Mouse (Mus musculus) spleen, postnatal 36 days (tissue): ENCODE data around the gene Gas2l3.

Experiments
- DNase-seq, 2 experiments: peaks; one replicate each; pipeline ENCODE4 v3.0.0; 2022; ENCODE audit warnings: low spot score in 2 of 2, mixed read lengths in 1 of 2

The Gas2l3 gene

DNA sequence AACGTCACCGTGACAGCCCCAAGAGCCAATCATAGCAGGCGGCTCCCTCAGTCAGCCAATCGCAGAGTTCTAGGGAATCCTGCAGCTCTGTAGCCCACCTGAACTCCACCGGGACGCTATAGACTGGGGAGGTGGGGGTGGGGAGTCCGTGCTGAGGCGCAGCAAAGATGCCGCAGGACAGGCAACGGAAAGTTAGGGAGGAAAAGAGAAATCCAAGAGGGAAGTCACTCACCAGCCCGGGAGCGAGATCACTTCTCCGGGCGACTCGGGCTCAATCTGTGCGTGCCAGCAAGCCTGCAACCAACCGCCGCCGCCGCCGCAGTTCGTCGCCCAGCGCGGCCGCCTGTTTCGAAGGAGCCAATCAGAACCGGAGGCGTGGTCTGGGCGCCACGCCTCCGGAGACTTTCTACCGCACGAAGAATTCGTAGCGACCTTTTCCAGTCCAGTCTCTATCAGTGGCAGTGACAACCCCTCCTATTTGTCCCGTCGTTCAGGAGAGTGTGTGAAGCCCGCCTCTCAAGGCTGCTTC lies at the start of gene Gas2l3:
Gas2l3 (minus strand) TSS at position 345 of the 529 bp plus-strand sequence.
- peak; percentile 78 to 80 for DNase-seq

DNA sequence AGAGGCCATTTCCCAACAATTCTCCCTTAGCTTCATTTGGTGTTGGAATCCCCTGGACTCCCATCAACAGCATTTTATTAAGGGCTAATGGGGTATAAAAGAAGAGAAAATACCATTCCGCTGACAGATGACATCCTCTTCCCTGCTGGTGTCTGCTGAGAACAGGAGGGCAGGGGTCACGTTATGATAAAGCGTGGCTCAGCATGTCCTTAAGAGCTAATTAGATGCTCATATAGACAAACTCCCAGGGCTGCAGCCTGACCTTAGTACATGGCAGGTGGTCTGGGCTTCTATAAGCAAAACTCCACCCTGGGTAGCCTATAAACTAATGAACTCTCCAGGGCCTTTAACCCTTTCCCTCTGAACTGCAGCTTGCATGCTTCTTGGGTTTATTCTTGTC lies 47.6 kb upstream of the Gas2l3 start:
- no peak for DNase-seq

DNA sequence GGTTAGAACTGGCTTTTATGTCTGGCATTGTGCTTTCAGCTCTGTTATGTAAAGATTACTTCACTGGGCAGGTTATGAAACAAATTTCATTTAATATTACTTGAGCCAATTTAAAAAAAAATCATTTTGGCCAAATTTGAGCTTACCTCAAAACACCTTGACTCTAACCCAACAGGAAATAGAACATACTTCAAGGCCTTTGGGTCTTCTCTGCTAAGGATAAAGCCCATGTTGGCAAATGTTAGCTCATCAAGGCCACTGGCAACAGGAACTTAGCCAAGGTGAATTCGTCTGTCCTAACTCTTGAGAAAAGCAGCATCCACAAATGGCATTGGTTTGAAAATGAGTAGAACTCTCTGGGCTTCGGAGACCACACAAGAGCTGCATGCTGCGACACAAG lies 46.5 kb upstream of the Gas2l3 start:
- DNase-seq = no peak

DNA sequence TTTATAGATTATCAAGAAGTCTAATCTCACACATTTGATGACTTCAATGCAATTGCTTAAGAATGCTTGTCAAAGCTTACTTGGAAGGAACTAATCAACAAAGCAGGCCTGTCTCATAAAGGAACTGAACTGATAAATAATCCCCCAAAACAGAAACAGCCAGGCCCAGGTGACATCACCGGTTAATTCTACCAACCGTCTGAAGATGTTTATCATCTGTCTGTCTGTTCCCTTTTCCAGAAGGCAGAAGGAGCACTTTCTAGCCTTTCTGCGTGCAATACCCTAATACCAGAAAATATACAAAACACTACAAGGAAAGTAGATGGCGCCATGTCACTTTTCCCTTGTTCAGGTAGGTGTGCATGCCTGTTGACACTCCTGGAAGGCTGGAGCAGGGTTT lies 45.7 kb upstream of the Gas2l3 start:
- no peak for DNase-seq

DNA sequence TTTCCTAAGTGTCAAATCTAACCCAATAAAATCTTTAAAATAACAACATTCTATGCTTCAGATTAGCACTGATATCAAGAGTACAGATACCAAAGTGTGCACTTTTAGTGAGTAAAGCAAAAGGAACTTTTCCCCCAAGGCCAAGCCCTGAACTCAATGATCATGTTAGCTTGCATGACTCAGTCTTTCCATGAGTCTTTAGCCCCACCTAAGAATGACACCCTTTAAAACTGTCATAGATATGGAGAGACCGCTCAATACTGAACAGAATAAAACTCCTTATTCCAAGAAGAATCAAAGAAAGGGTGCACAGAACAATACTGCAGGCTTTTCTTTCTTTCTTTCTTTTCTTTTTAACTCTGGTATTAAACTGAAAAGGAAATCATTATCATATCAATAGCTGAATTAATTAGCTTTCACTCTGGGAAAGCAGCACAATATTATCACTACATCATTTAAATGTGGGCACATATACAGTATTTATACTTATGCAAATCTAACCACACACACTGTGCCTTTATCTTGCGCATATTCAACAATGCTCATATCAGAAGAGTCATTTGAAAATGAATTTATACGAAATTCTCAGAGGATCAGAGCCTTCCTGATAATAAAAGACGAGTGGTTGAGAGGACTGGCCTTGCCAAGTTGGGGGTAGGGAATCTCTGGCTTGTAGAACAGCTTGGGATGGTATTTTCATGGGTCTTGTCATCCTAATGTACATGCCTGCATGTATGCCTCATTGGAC lies 43.4 kb upstream of the Gas2l3 start:
- no peak for DNase-seq

DNA sequence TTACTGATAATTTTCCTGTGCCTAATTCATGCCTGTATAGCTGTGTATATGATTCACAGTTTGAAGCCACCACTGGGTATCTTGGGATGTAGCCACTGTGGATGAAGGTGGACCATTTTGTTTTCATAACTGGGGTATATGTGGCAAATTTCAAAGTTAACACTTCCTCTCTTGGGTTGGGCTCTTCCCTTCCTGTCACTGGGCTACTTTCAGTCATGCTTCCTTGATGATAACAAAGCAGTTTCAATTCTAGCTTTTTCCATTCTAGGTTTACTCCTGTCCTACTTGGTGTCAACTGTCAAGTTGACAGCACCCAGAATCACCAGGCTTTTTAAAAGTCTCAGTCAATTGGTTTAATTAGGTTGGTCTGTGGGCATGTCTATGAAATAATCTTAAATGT lies 41.1 kb upstream of the Gas2l3 start:
- no peak for DNase-seq

DNA sequence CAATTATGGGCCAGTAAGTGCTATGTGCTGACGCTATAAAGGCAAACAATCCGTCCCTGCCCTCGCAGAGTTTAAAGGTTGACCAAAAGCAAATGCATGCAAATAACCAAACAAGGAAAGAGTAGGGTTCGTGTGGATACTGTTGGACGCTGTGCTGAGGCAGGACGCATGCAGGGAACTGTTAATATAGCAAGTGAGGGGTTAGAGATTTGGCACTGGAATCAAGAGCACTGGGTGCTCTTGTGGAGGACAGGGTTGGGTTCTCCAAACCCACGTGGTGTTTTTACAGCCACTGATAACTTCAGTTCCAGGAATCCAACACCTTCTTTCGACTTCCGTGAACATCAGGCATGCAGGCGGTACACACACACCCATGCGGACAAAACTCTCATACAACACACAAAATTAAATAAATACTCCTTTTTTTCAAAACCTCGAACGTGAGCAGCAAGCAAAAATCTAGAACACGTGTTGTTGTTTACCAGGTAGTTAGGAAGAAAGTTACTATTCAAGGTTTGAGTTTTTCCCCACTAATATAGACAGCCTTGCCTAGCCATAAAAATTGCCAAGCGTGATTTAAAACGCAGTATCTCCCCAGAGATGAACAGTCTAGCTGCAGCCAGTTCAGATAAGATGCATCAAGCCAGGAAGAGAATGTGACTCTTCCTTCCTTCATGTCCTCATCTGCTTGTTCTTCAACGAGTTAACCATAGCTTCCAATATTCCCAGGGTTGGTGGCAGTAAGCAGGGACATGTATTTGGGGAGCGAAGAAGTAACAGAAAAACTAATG lies 40.2 kb upstream of the Gas2l3 start:
- no peak for DNase-seq

DNA sequence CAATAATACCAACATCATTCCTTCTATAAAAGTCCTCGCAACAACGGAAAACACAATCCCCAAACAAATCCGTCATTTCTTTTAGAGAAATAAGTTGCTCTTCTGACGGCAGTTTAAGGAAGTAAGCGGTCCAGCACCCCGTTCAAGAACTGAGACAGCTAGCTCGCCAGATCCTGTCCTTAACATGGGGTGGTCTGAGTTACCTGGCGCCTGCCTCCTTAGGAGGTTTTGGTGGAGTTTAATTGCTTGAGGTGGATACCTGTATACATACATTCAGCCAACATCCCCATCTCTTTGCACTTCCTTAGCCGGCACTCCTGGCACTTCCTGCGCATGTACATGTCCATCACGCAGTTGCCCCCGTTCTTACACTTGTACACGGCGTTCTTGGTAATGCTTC lies 39.3 kb upstream of the Gas2l3 start:
- DNase-seq = no peak

DNA sequence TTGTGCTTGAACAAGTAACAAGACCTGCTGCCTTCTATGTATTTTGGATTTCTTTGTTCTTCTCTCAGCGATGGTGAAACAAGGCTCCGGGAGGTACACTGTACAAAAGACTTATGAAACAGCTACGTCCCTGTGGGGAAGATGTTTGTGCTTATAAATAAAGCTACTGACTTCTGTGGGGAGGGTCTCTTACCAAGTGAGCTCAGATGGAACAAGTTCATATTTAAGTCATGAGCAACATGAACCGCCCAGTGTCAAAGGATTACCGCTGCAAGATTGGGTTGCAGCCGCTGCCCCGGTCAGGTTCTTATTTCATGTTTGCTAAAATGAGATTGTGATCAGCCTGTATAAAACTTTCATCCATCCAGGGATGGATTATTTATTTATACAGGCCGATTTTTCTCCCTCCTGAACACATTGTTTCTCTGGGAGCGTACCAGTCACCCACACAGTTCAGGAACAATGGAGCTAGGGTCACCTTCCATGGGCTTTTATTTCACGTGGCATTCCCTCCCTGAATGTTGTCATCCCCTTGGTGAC lies 38.4 kb upstream of the Gas2l3 start:
- no peak for DNase-seq

DNA sequence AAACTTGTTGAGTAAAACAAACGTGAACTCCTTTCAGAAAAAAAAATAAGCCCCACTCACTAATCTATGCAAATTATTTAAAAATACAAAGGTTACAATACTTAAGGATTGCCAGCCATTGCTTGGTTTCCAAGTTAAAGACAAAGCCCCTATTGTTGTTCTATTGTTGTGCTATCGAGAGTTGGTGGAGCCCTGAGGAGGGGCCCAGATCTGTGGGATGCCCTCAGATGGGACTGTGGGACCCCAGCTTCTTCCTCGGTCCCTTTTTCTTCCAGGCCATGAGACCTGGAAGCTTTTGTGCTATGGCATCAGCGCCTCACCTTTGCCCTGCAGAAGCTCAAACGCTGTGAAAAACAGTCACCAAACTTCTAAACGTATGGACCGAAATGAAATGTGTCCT lies 37.9 kb upstream of the Gas2l3 start:
- DNase-seq = no peak

DNA sequence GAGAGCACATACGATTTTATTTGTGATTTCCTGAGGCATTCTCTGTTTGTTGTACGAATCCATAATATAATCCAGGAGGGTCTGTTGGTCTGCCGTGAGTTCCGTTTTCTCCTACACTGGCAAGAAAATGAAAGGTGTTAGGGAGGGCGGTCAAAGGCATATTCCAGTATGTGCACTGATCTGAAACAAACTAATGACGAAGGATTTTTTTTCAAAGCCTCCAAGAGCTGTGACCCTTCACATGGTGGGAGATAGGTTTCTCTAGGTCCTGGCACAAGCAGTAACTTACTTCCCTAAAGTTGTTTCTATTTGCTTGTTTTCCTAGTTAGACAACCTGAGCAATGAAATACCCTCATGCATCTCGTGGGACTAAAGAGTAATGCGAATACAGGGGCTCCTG lies 35.0 kb upstream of the Gas2l3 start:
- no peak for DNase-seq

DNA sequence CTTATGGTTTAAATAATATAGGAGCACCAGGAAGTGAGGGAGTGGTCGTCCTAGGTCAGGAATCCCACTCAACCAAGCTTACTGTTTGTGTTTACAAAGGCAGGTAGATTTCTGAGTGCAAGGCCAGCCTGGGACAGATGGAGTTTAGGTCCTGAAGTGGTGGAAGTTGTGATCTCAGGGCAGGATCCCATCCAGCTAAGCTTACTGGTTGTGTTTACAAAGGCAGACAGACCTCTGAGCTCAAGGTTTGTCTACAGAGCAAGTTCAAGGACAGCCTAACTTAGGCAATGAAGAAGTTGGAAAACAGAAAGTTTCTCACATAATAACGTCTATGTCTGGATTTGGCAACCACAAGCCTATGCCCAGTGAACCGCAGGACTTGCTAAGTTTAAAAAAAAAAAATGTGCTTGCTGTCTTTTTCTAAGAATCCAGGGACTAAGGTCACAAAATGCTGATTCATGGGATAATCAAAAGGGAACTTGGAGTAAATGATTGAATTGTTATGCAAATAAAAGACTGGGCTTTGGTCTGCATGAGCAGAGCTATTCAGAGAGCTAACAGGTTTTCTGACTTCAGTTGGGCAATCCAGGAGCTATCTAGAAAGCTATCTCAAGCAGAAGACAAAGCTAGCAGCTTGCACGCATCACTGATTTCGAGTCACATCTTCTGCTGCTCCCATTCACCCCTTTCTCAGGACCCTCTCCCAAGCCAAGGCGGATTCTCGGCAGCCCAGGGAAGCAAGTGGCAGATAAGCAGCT lies 27.0 kb upstream of the Gas2l3 start:
- no peak for DNase-seq

DNA sequence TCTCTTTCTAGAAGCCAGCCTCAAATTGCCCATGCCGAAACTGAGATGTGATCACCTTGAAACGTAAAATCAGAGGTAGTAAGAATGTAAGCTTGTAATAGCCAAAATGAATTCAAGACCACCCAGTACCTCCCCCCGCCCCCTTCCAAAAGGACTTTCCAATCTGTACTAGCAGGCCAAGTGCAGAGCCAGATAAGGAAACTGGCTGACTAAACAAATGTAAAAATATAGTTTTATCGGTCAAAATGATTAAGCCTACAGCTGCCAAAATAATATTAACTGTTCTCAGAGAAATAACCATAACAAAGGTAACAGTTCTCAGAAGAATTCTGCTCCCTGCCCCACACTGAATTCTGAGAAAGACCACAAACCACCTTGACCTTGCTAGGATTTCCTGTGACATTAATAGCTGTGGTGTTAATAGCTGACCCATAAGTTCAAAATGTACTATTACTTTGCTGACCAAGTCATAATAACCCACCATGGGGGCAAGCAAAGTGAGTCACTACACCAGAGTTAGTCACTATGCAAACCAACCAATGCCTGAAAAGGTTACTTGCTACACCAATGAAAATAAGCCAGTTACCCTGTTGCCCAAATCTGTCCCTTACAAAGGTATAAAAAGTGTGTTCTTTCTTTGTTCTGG lies 21.1 kb upstream of the Gas2l3 start:
- DNase-seq = no peak

DNA sequence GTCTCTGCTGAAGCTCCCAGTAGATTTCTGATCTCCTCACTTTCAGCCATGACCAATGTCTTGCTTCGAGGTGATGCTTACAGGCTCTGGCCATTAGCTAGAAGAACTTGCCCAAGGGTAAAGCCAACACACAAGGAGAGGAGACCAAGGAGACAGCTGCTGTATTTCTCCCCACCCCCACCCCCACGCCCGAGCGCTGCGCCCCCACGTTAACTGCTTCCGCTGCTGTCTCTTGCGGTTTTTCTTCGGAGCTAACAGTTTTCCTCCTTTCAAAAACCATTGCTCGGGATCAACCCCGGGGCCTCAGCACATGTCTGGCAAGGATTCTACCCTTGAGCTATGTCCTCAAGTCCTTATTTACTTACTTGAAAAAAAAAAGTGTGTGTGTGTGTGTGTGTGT lies 19.1 kb upstream of the Gas2l3 start:
- DNase-seq = no peak

DNA sequence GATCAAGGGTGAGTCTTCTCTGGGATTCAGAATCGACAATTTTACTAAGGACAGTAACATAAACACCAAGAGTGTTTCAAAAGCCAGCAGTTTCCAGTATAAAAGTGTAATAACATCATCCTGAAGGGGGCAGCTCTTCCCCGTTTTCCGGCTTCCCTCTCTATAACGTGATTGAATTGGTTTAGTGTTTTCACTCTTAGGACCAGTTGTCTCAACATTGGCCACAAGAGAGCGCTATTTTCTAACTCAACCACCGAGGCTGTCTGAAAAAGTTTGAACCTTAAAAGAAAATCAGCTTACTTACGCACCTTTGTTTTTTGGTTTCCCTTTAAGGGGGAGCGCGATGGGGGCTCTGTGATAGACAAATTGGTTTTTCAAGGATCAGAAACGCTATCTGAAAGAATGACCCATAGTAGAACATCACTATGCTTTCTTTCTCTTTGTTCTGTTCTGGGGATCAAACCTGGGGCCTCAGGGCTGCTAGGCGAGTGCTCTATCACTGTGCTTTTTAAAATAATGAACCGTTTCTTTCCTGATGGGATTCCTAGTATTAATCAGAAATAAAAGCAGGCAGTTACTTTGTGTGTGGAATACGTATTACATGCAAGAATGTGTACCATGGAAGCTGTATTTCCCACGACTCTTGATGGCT lies 18.2 kb upstream of the Gas2l3 start:
- peak; percentile 63 to 79 for DNase-seq

DNA sequence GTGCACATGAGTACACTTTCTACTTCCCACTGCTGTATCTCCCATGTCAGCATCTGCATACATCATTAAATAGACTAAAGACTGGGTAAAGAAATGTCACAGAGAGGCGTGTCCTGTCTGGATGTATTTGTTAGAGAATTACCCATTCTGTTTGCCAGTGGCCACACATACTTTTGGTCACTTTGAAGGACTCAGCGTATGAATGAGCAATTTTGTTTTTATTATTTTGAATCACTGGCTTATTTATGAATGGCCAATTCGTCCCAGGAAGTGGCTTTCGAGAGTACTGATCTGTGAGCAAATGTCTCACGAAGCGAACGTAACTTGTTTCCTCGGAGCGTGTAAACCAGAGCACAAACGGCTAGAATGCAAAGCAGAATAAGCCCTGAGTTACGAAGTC lies 17.2 kb upstream of the Gas2l3 start:
- no peak for DNase-seq

DNA sequence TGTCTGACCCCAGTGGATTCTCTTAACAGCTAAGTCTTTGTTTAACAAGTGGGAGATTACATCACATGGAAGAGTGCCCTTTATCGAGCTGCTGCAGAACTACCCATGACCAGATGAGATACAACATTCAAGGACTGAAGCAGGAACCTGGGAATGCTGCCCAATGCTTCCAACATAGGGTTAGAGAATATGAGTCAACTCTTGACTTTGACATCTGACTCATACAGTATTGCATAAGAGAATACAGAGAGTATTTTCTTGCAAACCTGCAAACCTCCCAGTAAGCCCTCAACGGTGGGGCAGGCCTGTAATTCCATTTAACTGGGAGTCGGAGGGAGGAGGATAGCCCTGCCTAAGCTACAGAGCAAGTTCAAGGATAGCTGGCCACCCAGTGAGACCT lies 15.0 kb upstream of the Gas2l3 start:
- DNase-seq = no peak

DNA sequence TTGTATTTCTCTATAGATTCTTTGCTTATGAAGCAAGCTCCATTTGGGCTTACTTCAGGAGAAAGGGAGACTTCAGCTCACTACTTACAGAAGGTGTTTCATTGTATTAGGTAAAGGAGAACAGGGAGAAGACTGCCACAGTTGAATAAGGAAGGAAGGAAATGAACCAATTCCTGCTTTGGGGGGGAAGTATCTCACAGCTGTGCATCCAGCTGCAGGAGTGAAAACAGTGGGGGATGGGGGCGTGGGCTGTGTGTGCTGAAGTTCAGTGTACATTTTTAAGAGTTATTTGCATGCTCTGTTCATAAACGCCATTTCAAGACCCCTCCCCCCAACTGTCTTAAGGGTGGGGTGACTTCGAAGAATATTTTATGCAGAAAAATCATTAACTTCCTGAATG lies 10.0 kb upstream of the Gas2l3 start:
- DNase-seq = peak; percentile 10 to 30

DNA sequence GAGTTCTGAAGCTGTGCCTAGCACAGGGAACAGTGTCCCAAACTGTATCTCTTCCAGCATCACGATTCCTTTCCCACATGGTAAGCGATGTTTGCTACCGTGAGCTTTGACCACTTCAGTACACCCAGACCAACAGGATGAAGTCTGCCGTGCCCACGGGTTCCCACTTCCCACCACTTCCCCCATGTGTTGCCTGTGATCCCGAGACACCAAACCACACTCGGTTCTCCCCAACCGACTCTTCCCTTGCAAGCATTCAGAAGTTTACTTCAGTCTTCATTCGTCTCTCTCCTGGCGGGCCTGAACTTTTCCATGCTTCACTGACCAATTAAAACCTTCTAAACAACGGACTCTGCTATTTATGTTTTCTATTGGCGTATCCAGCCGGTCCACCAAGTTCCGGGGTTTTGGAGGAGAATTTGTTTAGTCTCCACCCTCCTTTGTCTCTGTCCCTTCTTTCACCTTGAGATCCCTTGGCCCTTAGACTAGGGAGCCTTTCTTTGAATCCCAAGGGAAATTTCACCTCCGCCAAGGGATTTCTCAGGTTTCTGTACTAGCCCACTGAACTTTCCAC lies 9.4 kb upstream of the Gas2l3 start:
- DNase-seq = no peak

DNA sequence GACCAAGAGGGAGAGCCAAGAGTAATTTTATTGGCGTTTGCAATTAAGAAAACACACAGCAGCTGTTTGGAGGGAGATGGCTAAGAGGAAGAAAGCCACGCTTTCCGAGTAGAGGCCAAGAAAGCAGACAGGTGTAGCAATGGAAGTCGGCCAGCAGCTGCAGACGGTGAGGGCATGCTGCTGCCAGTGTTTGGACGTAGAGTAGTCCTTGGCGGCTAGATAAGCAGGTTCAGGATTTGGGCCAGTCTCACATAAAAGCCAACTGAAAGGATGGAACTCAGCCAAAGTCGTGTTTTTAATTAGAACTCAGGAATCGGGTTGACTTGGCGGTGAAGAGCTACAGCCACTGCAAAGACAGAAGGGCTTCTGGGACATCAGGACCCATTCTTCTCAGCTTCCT lies 6.6 kb upstream of the Gas2l3 start:
- no peak for DNase-seq

DNA sequence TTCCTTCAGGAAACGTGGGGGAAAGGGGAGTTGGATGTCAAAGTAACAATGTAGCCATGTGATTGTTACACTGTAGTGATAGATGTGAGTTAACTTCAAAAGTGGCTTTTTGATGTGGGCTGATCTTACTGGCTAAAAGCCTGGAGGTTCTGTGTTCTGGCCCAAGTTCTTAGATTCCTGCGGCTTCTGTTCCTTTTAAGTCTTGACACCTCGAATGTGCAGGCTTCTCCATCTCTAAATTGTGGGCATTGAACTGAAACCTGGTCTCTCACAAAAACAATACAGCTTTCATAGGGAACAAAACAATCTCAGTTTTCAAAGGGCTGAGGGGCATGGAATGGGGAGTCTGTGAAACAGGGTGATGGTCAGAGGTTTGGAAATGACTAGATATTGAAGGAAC lies 614 bp upstream of the Gas2l3 start:
- no peak for DNase-seq
